Mouse (Mus musculus): Measurements from ENCODE around the gene Bad. TPM values are rescaled to one million over a fixed set of nuclear protein-coding genes. Genes with fewer than 3 reads are reported as not detected.

The Bad gene
- total and polyA plus RNA-seq, 2 experiments from 2014 or later, result 56.5 to 95.3 TPM

DNA sequence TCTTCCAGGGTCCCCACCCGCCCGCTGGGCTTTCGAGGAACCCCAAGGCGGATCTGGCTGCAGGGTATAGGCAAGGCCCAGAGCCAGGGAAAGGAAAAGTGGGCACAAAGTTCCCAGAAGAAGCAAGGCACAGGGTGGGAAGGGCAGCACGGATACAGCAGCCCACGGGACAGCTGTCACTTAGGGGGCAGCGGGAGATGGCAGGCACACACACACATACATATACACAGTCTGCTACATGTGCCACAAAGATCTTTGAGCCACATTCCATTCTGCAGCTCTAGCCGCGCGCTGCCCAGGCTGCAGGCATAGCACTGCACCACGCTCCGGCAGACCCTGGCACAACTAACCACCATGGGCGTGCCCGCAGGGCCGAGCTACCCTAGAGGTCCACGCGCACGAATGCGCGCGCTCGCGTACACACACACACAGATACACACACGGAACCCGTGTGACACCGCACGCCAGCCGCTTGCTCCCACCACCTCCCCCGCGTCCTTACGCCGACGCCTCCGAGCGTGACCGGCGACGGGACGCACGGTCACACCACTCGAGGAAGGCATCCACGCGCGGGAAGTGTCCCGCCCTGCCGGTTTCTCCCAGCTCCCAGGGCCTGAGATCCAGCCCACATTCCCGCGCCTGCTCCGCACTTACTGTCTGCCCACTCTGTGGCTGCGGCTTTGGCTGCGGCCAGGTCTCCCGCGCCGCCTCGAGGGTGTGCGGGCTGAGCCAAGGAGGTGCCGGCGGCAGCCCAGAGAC lies 8.0 kb upstream of the Bad start:
- no peak for TF ChIP-seq CTCF (IDR thresholded peaks at IDR 0.05; ENCODE audit: low read depth)
- H3K4me1 ChIP-seq (ENCODE audit: insufficient read depth), result 0 out of 2 replicates have a peak, but pooled peaks cover 4% of the 10 kb centered on the region
- H3K9me3 ChIP-seq (ENCODE audit: low read length), result no peaks in the 10 kb centered on the region
- H3K4me2 ChIP-seq (ENCODE audit: low read depth), result peak overlapping the region; percentile 67
- 0 out of 2 replicates have a peak, but pooled peaks cover 4% of the 10 kb centered on the region for H3K36me3 ChIP-seq (ENCODE audit: insufficient read depth)
- peak; percentile 58 for DNase-seq
- peak; percentile 82 for ATAC-seq
- peak overlapping the region; percentile 44 for H3K9ac ChIP-seq
- WGBS, result 4% methylated on average over 58 of the region's 58 CpGs
- peak overlapping the region; percentile 41 for H3K4me3 ChIP-seq (ENCODE audit: low read depth, low read length)
- no peak overlapping the region for H3K27ac ChIP-seq (ENCODE audit: low read depth, low read length)
- H3K27me3 ChIP-seq (ENCODE audit: insufficient read depth, low read length), result peaks cover 27% of the 10 kb centered on the region

DNA sequence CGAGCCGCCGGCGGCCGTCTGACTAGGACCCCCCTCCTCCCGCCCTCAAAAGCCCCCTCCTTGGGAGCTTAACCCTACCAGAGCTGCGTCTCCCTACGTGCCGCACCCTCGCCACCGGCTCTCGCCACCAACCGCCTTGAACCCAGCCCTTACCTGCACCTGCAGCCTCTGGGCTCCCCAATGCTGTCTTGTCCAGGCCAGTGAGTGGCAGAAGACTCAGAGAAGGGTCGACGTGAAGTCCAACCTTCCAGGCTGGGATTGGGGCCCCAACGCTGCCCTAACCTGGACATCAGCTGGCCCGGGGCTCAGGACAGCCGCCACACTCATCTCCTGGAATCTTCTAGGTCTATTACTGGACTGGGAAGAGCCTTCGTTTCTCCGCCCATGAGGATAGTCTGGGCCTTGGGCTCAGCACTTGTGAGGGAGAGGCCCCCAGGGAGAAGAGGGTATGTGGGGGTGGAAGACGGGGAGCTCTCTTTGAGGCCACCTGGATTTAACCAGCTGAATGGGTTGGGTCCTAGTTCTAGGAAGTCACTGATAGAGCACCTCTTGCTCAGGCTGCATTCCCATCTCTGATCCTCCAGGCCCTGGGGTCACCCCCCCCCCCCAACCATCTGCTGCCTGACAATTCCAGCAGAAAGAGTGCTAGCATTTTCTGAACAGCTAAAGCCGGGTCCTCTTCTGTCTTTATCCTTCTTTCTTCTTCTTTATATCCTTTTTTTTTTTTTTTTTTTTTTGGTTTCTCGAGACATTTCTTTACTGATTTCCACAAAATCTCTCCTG lies 7.3 kb upstream of the Bad start, which contains the start of gene Kcnk4:
Kcnk4 (minus strand) TSS at position 321 of the 783 bp plus-strand sequence.
- ATAC-seq (no peak; the same call in 1 of the 2 replicates), DNase-seq (no peak)
- WGBS, result 9% methylated on average over 23 of the region's 23 CpGs

DNA sequence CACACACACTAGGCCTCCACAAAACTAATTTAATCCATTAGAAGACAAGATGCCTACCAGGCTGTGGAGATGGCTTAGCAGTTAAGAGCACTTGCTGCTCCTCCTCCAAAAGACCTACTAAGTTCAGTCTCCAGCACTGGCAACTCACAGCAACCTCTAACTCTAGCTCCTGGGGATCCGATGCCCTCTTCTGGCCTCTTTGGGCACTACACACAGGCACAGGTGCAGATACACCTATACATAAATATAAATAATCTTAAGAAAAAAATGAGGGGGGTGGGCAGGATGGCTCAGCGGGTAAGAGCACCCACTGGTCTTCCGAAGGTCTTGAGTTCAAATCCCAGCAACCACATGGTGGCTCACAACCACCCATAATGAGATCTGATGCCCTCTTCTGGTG lies 5.4 kb upstream of the Bad start:
- WGBS, result 17% methylated on average over 3 of the region's 3 CpGs
- no peak overlapping the region for H3K4me3 ChIP-seq (ENCODE audit: low read depth, low read length)
- H3K4me1 ChIP-seq (ENCODE audit: insufficient read depth), result peaks cover 24% of the 10 kb centered on the region

More for the DNA sequence above, 7.3 kb upstream of the Bad start, which contains the start of gene Kcnk4:
- Histone ChIP-seq H3K27me3 (ENCODE audit: insufficient read depth, low read length) (peaks cover 27% of the 10 kb centered on the region), H3K27ac (ENCODE audit: low read depth, low read length) (no peak within 1 kb of the TSS), H3K9ac (peak within 1 kb of the TSS; percentile 44), H3K4me3 (ENCODE audit: low read depth, low read length) (peak within 1 kb of the TSS; percentile 41), H3K9me3 (ENCODE audit: low read length) (no peaks in the 10 kb centered on the region), H3K4me2 (ENCODE audit: low read depth) (peak within 1 kb of the TSS; percentile 67), H3K4me1 (ENCODE audit: insufficient read depth) (peaks cover 8% of the 10 kb centered on the region; the same call in 1 of the 2 replicates), H3K36me3 (ENCODE audit: insufficient read depth) (peaks cover 7% of the 10 kb centered on the region; the same call in 1 of the 2 replicates)
- no peak for TF ChIP-seq CTCF (IDR thresholded peaks at IDR 0.05; ENCODE audit: low read depth)

DNA sequence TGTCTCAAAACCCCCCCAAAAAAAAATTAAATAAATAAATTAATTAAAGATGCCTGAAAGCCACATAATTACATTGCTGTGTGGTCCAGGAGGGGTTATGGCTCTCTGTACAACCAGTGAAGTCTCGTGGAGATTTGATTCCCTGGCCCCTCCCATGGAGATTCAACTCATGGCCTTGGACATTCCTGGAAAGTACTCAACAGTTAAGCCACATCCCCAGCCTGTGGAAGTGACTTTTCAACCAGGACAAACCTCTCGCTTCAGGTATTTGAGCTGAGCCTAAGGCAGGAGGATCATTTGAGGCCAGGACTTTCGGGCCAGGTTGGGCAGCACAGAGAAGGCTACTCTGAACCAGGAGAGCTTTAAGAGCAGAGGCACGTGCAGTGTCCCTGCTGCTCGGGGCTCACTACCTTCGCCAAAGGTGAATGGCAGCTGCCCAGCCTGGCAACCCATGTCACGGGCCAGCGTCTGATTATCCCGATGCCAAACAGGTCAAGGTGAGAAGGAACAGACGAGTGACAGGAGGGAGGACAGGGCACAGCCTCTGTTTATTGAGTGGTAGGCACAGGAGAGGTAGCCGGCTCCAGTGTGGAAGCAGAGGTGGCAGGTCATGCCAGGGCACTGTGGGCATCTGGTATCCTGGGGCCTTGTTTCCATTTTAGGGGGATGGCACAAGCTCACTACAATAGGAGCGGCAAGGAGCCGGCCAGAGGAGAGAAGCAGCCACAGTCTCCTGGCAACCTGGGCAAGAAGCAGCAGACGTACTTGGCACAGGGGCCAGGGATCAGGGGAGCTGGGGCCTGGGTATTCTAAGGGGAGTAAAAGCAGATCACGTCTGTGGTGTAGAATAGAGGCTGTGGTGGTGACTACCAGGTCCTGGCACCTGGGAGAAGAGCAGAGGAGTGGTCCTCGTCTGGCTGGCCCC lies 3.9 kb upstream of the Bad start:
- WGBS, result 67% methylated on average over 16 of the region's 16 CpGs
- no peaks in the 10 kb centered on the region for H3K9me3 ChIP-seq (ENCODE audit: low read length)
- no peak overlapping the region for H3K4me2 ChIP-seq (ENCODE audit: low read depth)
- DNase-seq (no peak), ATAC-seq (no peak)
- H3K4me3 ChIP-seq (ENCODE audit: low read depth, low read length), result no peak overlapping the region
- peaks cover 15% of the 10 kb centered on the region for H3K27me3 ChIP-seq (ENCODE audit: insufficient read depth, low read length)
- no peak overlapping the region for H3K27ac ChIP-seq (ENCODE audit: low read depth, low read length)
- peaks cover 7% of the 10 kb centered on the region; the same call in 1 of the 2 replicates for H3K36me3 ChIP-seq (ENCODE audit: insufficient read depth)
- no peak for TF ChIP-seq CTCF (IDR thresholded peaks at IDR 0.05; ENCODE audit: low read depth)
- H3K9ac ChIP-seq, result 0 out of 2 replicates have a peak overlapping the region, but pooled peaks have one; percentile 10
- peaks cover 24% of the 10 kb centered on the region for H3K4me1 ChIP-seq (ENCODE audit: insufficient read depth)

More for the DNA sequence above, 5.4 kb upstream of the Bad start:
- Histone ChIP-seq H3K9me3 (ENCODE audit: low read length) (no peaks in the 10 kb centered on the region), H3K27me3 (ENCODE audit: insufficient read depth, low read length) (peaks cover 27% of the 10 kb centered on the region), H3K27ac (ENCODE audit: low read depth, low read length) (no peak overlapping the region), H3K36me3 (ENCODE audit: insufficient read depth) (peaks cover 7% of the 10 kb centered on the region; the same call in 1 of the 2 replicates), H3K9ac (no peak overlapping the region), H3K4me2 (ENCODE audit: low read depth) (no peak overlapping the region)
- ATAC-seq, result no peak
- no peak for DNase-seq
- TF ChIP-seq CTCF (IDR thresholded peaks at IDR 0.05; ENCODE audit: low read depth), result peak; percentile 47

DNA sequence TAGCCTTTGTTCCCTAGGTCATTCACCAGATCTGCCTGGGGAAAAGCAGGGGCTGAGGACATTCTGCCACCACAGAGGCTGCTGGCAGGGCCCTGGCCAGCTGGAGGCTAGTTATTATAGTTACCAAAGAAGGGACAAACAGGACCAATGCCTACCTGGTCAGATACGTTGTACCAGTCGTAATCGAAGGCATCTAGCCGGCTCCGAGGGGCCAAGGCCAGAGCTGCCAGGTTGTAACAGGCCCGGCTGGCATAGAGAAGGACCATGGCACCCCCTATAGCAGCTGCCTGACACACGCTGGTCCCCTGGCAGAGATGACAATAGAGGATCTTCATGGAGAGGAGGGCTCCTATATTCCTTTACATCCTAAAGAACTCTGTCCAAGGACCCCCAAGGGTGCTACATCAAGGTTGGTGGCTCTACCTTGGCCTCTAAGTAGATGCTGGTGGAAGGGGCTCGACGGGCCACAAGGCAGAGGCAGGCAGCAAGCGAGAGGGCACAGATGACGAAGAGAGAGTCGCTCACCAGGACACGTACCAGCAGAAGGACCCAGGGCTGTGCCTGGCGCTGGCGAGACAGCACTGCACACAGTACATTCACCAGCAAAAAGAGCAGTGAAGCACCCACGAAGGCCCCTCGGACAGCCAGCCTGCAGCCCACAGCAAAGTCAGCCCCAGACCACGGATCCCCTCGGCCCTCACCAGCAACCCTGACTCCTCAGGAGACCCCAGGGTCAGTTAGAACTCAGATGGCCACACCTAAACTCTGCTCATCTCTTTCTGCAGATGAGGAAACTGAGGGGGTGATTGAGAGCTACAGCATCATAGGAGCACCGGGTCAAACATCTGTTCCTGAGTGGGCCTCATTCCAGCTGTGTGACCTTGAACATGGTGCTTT lies 2.3 kb upstream of the Bad start:
- peaks cover 20% of the 10 kb centered on the region for H3K4me1 ChIP-seq (ENCODE audit: insufficient read depth)

More for the DNA sequence above, 2.3 kb upstream of the Bad start:
- peak overlapping the region; percentile 93; the same call in 1 of the 2 replicates for H3K9ac ChIP-seq
- ATAC-seq, result no peak
- no peak for TF ChIP-seq CTCF (IDR thresholded peaks at IDR 0.05; ENCODE audit: low read depth)
- peak overlapping the region; percentile 97 for H3K4me2 ChIP-seq (ENCODE audit: low read depth)
- 84% methylated on average over 20 of the region's 20 CpGs for WGBS
- no peak for DNase-seq
- H3K9me3 ChIP-seq (ENCODE audit: low read length), result no peaks in the 10 kb centered on the region
- H3K4me3 ChIP-seq (ENCODE audit: low read depth, low read length), result no peak overlapping the region
- peaks cover 7% of the 10 kb centered on the region; the same call in 1 of the 2 replicates for H3K36me3 ChIP-seq (ENCODE audit: insufficient read depth)
- no peak overlapping the region for H3K27ac ChIP-seq (ENCODE audit: low read depth, low read length)
- peaks cover 6% of the 10 kb centered on the region; the same call in 1 of the 2 replicates for H3K27me3 ChIP-seq (ENCODE audit: insufficient read depth, low read length)

All from forebrain, postnatal 0 days (tissue).